Mouse (Mus musculus): ENCODE data around the gene Spdye4c.

GRCm38 (mm10) chr2:128543495-128543894 is 47.5 kb upstream of the Spdye4c start:
- no peak for TF ChIP-seq E2F4 (IDR thresholded peaks at IDR 0.05; ENCODE audit: insufficient read depth)
- TF ChIP-seq POLR2A (IDR thresholded peaks at IDR 0.05; ENCODE audit: insufficient read length, low read depth), result no peak

Measured in myocyte (in vitro differentiated cells).